8 mouse cellular contexts compared by ENCODE assay signal in the genomic region with DNA sequence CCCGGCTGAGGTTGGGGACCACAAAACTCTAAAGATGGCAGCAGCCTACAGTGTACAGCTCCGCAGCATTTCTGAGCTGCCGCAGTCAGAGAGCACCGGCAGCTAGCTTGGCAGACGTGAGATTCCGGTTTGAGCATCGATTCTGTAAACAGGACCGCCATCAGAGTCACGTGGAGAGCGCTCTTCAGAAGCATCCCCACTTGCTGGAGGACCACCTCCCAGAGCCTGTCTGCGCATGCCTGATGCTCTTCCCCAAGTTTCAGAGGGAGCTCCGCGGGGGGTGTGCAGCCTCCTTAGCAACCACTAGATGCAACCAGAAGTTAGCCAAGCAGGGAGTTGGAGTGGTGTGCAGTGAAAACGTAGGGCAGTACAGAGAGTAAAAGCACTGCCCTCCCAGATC. TPM values are rescaled to one million over a fixed set of nuclear protein-coding genes. Genes with fewer than 3 reads are reported as not detected.
DNase-seq lines count a peak whose midpoint lies in the region; ATAC-seq lines count a peak whose summit lies in the region.

No protein-coding gene starts in this region.

- H3K4me2 ChIP-seq in forebrain, embryonic 11.5 days (ENCODE audit: low read depth, low read length, severe bottlenecking) = peak overlapping the region; percentile 2; the same call in 1 of the 2 replicates
- peak overlapping the region; percentile 12; the same call in 1 of the 2 replicates for H3K4me2 ChIP-seq in hindbrain, embryonic 11.5 days (replicated peaks; ENCODE audit: low read depth, low read length)
- H3K4me2 ChIP-seq in neural tube, embryonic 13.5 days = peak overlapping the region; percentile 35

- peak; percentile 17 for DNase-seq in gastrocnemius, postnatal 14 days
- no peak for DNase-seq in gastrocnemius, postnatal 36 days
- peak; percentile 56 for DNase-seq in forebrain, embryonic 11.5 days (ENCODE audit: low spot score)
- DNase-seq in hindbrain, embryonic 11.5 days (ENCODE audit: low spot score) = peak; percentile 64
- peak; percentile 46 for DNase-seq in limb, embryonic 10.5 days (ENCODE audit: low spot score)
- DNase-seq in adrenal gland, postnatal 10 days = no peak
- no peak for DNase-seq in T-cell, adult 2 months (ENCODE audit: low spot score)

- no peaks in the 10 kb centered on the region for H3K9me3 ChIP-seq in forebrain, embryonic 11.5 days (ENCODE audit: control insufficient read depth, low read length)
- no peaks in the 10 kb centered on the region for H3K9me3 ChIP-seq in hindbrain, embryonic 11.5 days (ENCODE audit: control insufficient read depth, low read length)
- H3K9me3 ChIP-seq in limb, embryonic 10.5 days (replicated peaks) = no peaks in the 10 kb centered on the region
- no peaks in the 10 kb centered on the region for H3K9me3 ChIP-seq in neural tube, embryonic 13.5 days

- H3K27ac ChIP-seq in forebrain, embryonic 11.5 days (ENCODE audit: low read depth, low read length) = no peak overlapping the region
- no peak overlapping the region for H3K27ac ChIP-seq in hindbrain, embryonic 11.5 days (ENCODE audit: low read depth, low read length)
- H3K27ac ChIP-seq in limb, embryonic 10.5 days = no peak overlapping the region
- H3K27ac ChIP-seq in neural tube, embryonic 13.5 days (replicated peaks) = no peak overlapping the region

- no peak for ATAC-seq in forebrain, embryonic 11.5 days (replicated peaks; ENCODE audit: low FRiP score)
- ATAC-seq in hindbrain, embryonic 11.5 days (ENCODE audit: low FRiP score) = 0 out of 2 replicates have a peak, but pooled peaks have one; percentile 25
- peak; percentile 27; the same call in 1 of the 2 replicates for ATAC-seq in neural tube, embryonic 13.5 days (ENCODE audit: low read depth)

- intact Hi-C loops in gastrocnemius, postnatal 14 days (cut with DNase I; ENCODE audit: low total_unique reads) = no loop called here
- intact Hi-C loops in gastrocnemius, postnatal 36 days (cut with DNase I) = no loop called here

- WGBS in forebrain, embryonic 11.5 days = 41% methylated on average over 14 of the region's 14 CpGs
- 20% methylated on average over 14 of the region's 14 CpGs for WGBS in hindbrain, embryonic 11.5 days
- WGBS in limb, embryonic 10.5 days = 40% methylated on average over 14 of the region's 14 CpGs
- 37% methylated on average over 14 of the region's 14 CpGs for WGBS in neural tube, embryonic 13.5 days

- no peak overlapping the region for H3K9ac ChIP-seq in forebrain, embryonic 11.5 days (ENCODE audit: low read length)
- H3K9ac ChIP-seq in hindbrain, embryonic 11.5 days (ENCODE audit: low read depth, low read length) = no peak overlapping the region
- H3K9ac ChIP-seq in neural tube, embryonic 13.5 days = no peak overlapping the region

- H3K4me3 ChIP-seq in forebrain, embryonic 11.5 days (ENCODE audit: low read depth, low read length) = no peak overlapping the region
- no peak overlapping the region for H3K4me3 ChIP-seq in hindbrain, embryonic 11.5 days (ENCODE audit: low read depth, low read length)
- peak overlapping the region; percentile 27 for H3K4me3 ChIP-seq in limb, embryonic 10.5 days
- H3K4me3 ChIP-seq in neural tube, embryonic 13.5 days = no peak overlapping the region

- no peaks in the 10 kb centered on the region for H3K36me3 ChIP-seq in forebrain, embryonic 11.5 days (ENCODE audit: control insufficient read depth, insufficient read depth, low read length)
- no peaks in the 10 kb centered on the region for H3K36me3 ChIP-seq in hindbrain, embryonic 11.5 days (ENCODE audit: control insufficient read depth, insufficient read depth, low read length)
- no peaks in the 10 kb centered on the region for H3K36me3 ChIP-seq in limb, embryonic 10.5 days
- no peaks in the 10 kb centered on the region for H3K36me3 ChIP-seq in neural tube, embryonic 13.5 days

- H3K4me1 ChIP-seq in forebrain, embryonic 11.5 days (replicated peaks; ENCODE audit: control insufficient read depth, insufficient read depth, low read length) = no peaks in the 10 kb centered on the region; the same call in 1 of the 2 replicates
- no peaks in the 10 kb centered on the region for H3K4me1 ChIP-seq in hindbrain, embryonic 11.5 days (replicated peaks; ENCODE audit: control insufficient read depth, insufficient read depth, low read length)
- H3K4me1 ChIP-seq in limb, embryonic 10.5 days = peaks cover 30% of the 10 kb centered on the region
- H3K4me1 ChIP-seq in neural tube, embryonic 13.5 days (replicated peaks) = peaks cover 9% of the 10 kb centered on the region

- H3K27me3 ChIP-seq in forebrain, embryonic 11.5 days (ENCODE audit: control insufficient read depth, insufficient read depth, low read length) = no peaks in the 10 kb centered on the region
- no peaks in the 10 kb centered on the region for H3K27me3 ChIP-seq in hindbrain, embryonic 11.5 days (ENCODE audit: control insufficient read depth, insufficient read depth, low read length)
- no peaks in the 10 kb centered on the region for H3K27me3 ChIP-seq in limb, embryonic 10.5 days (ENCODE audit: low read depth, poor library complexity, severe bottlenecking)
- no peaks in the 10 kb centered on the region for H3K27me3 ChIP-seq in neural tube, embryonic 13.5 days

RNA-seq across cellular contexts. Expression of a gene that starts 52.7 kb away (rescaled TPM):
- 10 to 100 TPM; 12.5 to 16.1 TPM for total RNA-seq in gastrocnemius, postnatal 14 days (2021)
- 10 to 100 TPM in 1 of 2 experiments, 1 to 10 TPM in 1; 9.7 to 10.6 TPM for total RNA-seq in gastrocnemius, postnatal 36 days (2021)
- polyA plus RNA-seq in forebrain, embryonic 11.5 days (2014; fragmentation: Nextera tagmentation; extraction: Ambion mirVana) = 16.8 and 17.7 TPM in 2 replicates
- polyA plus RNA-seq in hindbrain, embryonic 11.5 days (2014; fragmentation: Nextera tagmentation; extraction: Ambion mirVana) = 24.3 and 30.9 TPM in 2 replicates
- polyA plus RNA-seq in limb, embryonic 10.5 days (2016; fragmentation: Nextera tagmentation; extraction: Ambion mirVana) = 4.0 and 5.2 TPM in 2 replicates
- polyA plus RNA-seq in neural tube, embryonic 13.5 days (2015; fragmentation: Nextera tagmentation; extraction: Ambion mirVana) = 19.7 and 23.0 TPM in 2 replicates
- 10 to 100 TPM; 21.8 to 26.7 TPM for total RNA-seq in adrenal gland, postnatal 10 days (2021)

Comparison
In these comparisons a context has a peak if more than half of its experiments do, and no peak if none do; other contexts are left out.
1. DNase-seq: peak in gastrocnemius, postnatal 14 days (single experiment), forebrain, embryonic 11.5 days (single experiment), hindbrain, embryonic 11.5 days (single experiment) and limb, embryonic 10.5 days (single experiment); none in gastrocnemius, postnatal 36 days (0 of 2), adrenal gland, postnatal 10 days (single experiment) and T-cell, adult 2 months (single experiment).
2. Peak in every context shown above with its lines, with median percentiles within 50 percentile points of each other: H3K4me2 ChIP-seq.